Mouse (Mus musculus): ENCODE data around the gene Gm14412. TPM values are rescaled to one million over a fixed set of nuclear protein-coding genes. Genes with fewer than 3 reads are reported as not detected.

Gene Gm14412
- polyA plus RNA-seq, 1 experiment = not detected

Other genes starting within 250 kb of the Gm14412 start
- gene Gm14401, start 250.0 kb downstream of the Gm14412 start, polyA plus RNA-seq (2012; rRNA removed) = not detected in 2 replicates
- gene Gm14410, start 117.9 kb downstream of the Gm14412 start, polyA plus RNA-seq (2012; rRNA removed) = 3.8 and 4.3 TPM in 2 replicates
- gene Gm14409, start 57.3 kb downstream of the Gm14412 start, polyA plus RNA-seq (2012; rRNA removed) = not detected in 2 replicates
- 0.49 and 0.78 TPM in 2 replicates for gene Gm14418, start 74.0 kb upstream of the Gm14412 start, polyA plus RNA-seq (2012; rRNA removed)
- 2.3 and 2.6 TPM in 2 replicates for gene Zfp970, start 140.4 kb upstream of the Gm14412 start, polyA plus RNA-seq (2012; rRNA removed)
- gene Gm14403, start 173.9 kb upstream of the Gm14412 start, polyA plus RNA-seq (2012; rRNA removed) = 0.61 and 0.73 TPM in 2 replicates